8 mouse cellular contexts compared by ENCODE assay signal in genomic region chr3:66970661-66971331, GRCm38 (mm10). TPM values are rescaled to one million over a fixed set of nuclear protein-coding genes. Genes with fewer than 3 reads are reported as not detected.
A peak's percentile ranks its signal among the peaks of the same experiment; 100 is the strongest.
DNase-seq lines count a peak whose midpoint lies in the region; ATAC-seq lines count a peak whose summit lies in the region.

No protein-coding gene starts in this region.

- H3K9ac ChIP-seq in hindbrain, embryonic 11.5 days (ENCODE audit: low read depth, low read length) = no peak overlapping the region
- H3K9ac ChIP-seq in midbrain, embryonic 13.5 days (replicated peaks) = 0 out of 2 replicates have a peak overlapping the region, but pooled peaks have one; percentile 19

- peaks cover 10% of the 10 kb centered on the region for H3K4me1 ChIP-seq in hindbrain, embryonic 11.5 days (replicated peaks; ENCODE audit: control insufficient read depth, insufficient read depth, low read length)
- H3K4me1 ChIP-seq in midbrain, embryonic 13.5 days (replicated peaks) = peaks cover 27% of the 10 kb centered on the region

- H3K4me2 ChIP-seq in hindbrain, embryonic 11.5 days (replicated peaks; ENCODE audit: low read depth, low read length) = peak overlapping the region; percentile 32
- peak overlapping the region; percentile 55 for H3K4me2 ChIP-seq in midbrain, embryonic 13.5 days (replicated peaks)

- H3K36me3 ChIP-seq in hindbrain, embryonic 11.5 days (ENCODE audit: control insufficient read depth, insufficient read depth, low read length) = no peaks in the 10 kb centered on the region
- H3K36me3 ChIP-seq in midbrain, embryonic 13.5 days = no peaks in the 10 kb centered on the region

- H3K27me3 ChIP-seq in hindbrain, embryonic 11.5 days (ENCODE audit: control insufficient read depth, insufficient read depth, low read length) = peaks cover 48% of the 10 kb centered on the region
- peaks cover 73% of the 10 kb centered on the region for H3K27me3 ChIP-seq in midbrain, embryonic 13.5 days

- no peaks in the 10 kb centered on the region for H3K9me3 ChIP-seq in hindbrain, embryonic 11.5 days (ENCODE audit: control insufficient read depth, low read length)
- no peaks in the 10 kb centered on the region for H3K9me3 ChIP-seq in midbrain, embryonic 13.5 days

- H3K4me3 ChIP-seq in hindbrain, embryonic 11.5 days (ENCODE audit: low read depth, low read length) = peak overlapping the region; percentile 3; the same call in 1 of the 2 replicates
- peak overlapping the region; percentile 28 for H3K4me3 ChIP-seq in midbrain, embryonic 13.5 days (replicated peaks)

- DNase-seq in heart, adult 11 months = peak; percentile 69
- DNase-seq in heart, postnatal 36 days = no peak
- peak; percentile 38 for DNase-seq in embryo, embryonic 10 days (ENCODE audit: low spot score)
- peak; percentile 53 for DNase-seq in hindbrain, embryonic 11.5 days (ENCODE audit: low spot score)
- no peak for DNase-seq in natural killer cell, adult 2 months (ENCODE audit: low spot score in 2 of 2)
- no peak for DNase-seq in adipocyte (ENCODE audit: low spot score)
- DNase-seq in right cerebral cortex, postnatal 14 days = no peak

- intact Hi-C loops in heart, postnatal 36 days (cut with DNase I) = no loop called here

- H3K27ac ChIP-seq in hindbrain, embryonic 11.5 days (ENCODE audit: low read depth, low read length) = no peak overlapping the region
- H3K27ac ChIP-seq in midbrain, embryonic 13.5 days = 0 out of 2 replicates have a peak overlapping the region, but pooled peaks have one; percentile 30

- ATAC-seq in hindbrain, embryonic 11.5 days (ENCODE audit: low FRiP score) = peak; percentile 13
- ATAC-seq in midbrain, embryonic 13.5 days = peak; percentile 54

- WGBS in hindbrain, embryonic 11.5 days = under 1% methylated on average over 29 of the region's 29 CpGs
- under 1% methylated on average over 29 of the region's 29 CpGs for WGBS in midbrain, embryonic 13.5 days

RNA-seq across cellular contexts. Expression of gene Rsrc1, which starts 10.4 kb away (rescaled TPM):
- 10 to 100 TPM in 1 of 2 experiments, 1 to 10 TPM in 1; 9.3 to 13.5 TPM for total RNA-seq in heart, postnatal 36 days (2021)
- 45.0 and 47.8 TPM in 2 replicates for polyA plus RNA-seq in hindbrain, embryonic 11.5 days (2014; fragmentation: Nextera tagmentation; extraction: Ambion mirVana)
- polyA plus RNA-seq in midbrain, embryonic 13.5 days (2015; fragmentation: Nextera tagmentation; extraction: Ambion mirVana) = 44.6 and 49.5 TPM in 2 replicates

RNA-seq across cellular contexts. Expression of gene Shox2, which starts 10.8 kb away (rescaled TPM):
- total RNA-seq in heart, postnatal 36 days (2021) = 1 to 10 TPM in 1 of 2 experiments, under 1 TPM in 1; 0.57 to 1.6 TPM
- 23.7 and 32.7 TPM in 2 replicates for polyA plus RNA-seq in hindbrain, embryonic 11.5 days (2014; fragmentation: Nextera tagmentation; extraction: Ambion mirVana)
- polyA plus RNA-seq in midbrain, embryonic 13.5 days (2015; fragmentation: Nextera tagmentation; extraction: Ambion mirVana) = 90.2 and 104 TPM in 2 replicates

Comparison
In these comparisons a context has a peak if more than half of its experiments do, and no peak if none do; other contexts are left out.
1. DNase-seq: peak in heart, adult 11 months (single experiment), embryo, embryonic 10 days (single experiment) and hindbrain, embryonic 11.5 days (single experiment); none in heart, postnatal 36 days (0 of 2), natural killer cell, adult 2 months (0 of 2), adipocyte (single experiment) and right cerebral cortex, postnatal 14 days (single experiment).